Mouse (Mus musculus): ENCODE data around the gene Fbxo21.

DNA sequence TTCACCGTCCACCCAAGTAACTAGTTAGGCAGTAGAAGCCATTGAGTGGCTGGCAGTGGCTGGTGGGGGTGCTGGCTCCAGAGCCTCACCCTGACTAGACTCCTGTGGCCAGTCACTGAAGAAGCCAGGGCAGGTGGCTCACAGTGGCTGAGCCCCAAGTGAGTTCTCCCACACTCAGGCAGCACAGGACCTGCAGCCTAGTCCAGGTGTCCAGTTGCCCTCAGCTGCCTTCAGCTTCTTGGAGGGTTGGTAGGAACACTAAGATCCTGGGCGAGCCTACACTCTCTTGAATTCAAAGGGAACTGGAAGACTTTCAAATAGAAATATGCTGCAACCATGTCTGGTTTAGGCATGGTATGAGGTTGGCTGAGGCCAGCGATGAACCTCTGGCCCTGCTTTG, 11.4 kb downstream of the Fbxo21 start:
- TF ChIP-seq MAFK (IDR thresholded peaks at IDR 0.05; ENCODE audit: insufficient replicate concordance, low read length) (no peak), USF2 (conservative IDR thresholded peaks at IDR 0.05; ENCODE audit: low read depth, low read length) (no peak), CTCF (conservative IDR thresholded peaks at IDR 0.05 in 1 of 2, IDR thresholded peaks at IDR 0.05 in 1 of 2; ENCODE audit: low read depth in 2 of 2, low read length in 2 of 2) (no peak), MEF2A (IDR thresholded peaks at IDR 0.05; ENCODE audit: borderline replicate concordance, low read depth, low read length) (no peak), HCFC1 (IDR thresholded peaks at IDR 0.05; ENCODE audit: low read depth, low read length) (no peak), GABPA (IDR thresholded peaks at IDR 0.05; ENCODE audit: insufficient replicate concordance, low read depth, low read length) (no peak), CHD2 (IDR thresholded peaks at IDR 0.05; ENCODE audit: low read length) (no peak), E2F4 (IDR thresholded peaks at IDR 0.05; ENCODE audit: insufficient replicate concordance, low read depth, low read length) (no peak)

Data from CH12.LX (cell line).